Mouse (Mus musculus) heart, embryonic 12.5 days (tissue): ENCODE results near the gene Slit1. TPM values are rescaled to one million over a fixed set of nuclear protein-coding genes. Genes with fewer than 3 reads are reported as not detected.

Source experiments
- ATAC-seq: fragments of 200-750 bp; cut with Nextera tagmentation; 2 replicates; pipeline ENCODE4 v1.8.0; 2017; ENCODE audit warnings: moderate TSS enrichment, moderate library complexity; ENCODE audit not compliant: insufficient number of reproducible peaks, low FRiP score
- H3K27ac ChIP-seq: fragments of 300-500 bp; sonication (generic); 2 replicates; pipeline ENCODE4 v1.5.1; 2016; ENCODE audit warnings: mild to moderate bottlenecking, moderate library complexity; ENCODE audit not compliant: poor library complexity, severe bottlenecking
- H3K27me3 ChIP-seq: fragments of 300-500 bp; sonication (generic); replicated peaks from 2 replicates; pipeline ENCODE4 v1.6.1; 2016; ENCODE audit warnings: mild to moderate bottlenecking, moderate library complexity
- H3K36me3 ChIP-seq: fragments of 300-500 bp; sonication (generic); 2 replicates; pipeline ENCODE4 v1.6.1; 2016; ENCODE audit warnings: mild to moderate bottlenecking, moderate library complexity
- H3K4me1 ChIP-seq: fragments of 300-500 bp; sonication (generic); replicated peaks from 2 replicates; pipeline ENCODE4 v1.6.1; 2016; ENCODE audit warnings: mild to moderate bottlenecking
- H3K4me2 ChIP-seq: fragments of 300-500 bp; sonication (generic); 2 replicates; pipeline ENCODE4 v1.6.1; 2016; ENCODE audit warnings: mild to moderate bottlenecking, moderate library complexity
- H3K4me3 ChIP-seq: fragments of 300-500 bp; sonication (generic); 2 replicates; pipeline ENCODE4 v1.5.1; 2016; ENCODE audit warnings: mild to moderate bottlenecking
- H3K9ac ChIP-seq: fragments of 300-500 bp; sonication (generic); 2 replicates; pipeline ENCODE4 v1.6.1; 2016; ENCODE audit warnings: mild to moderate bottlenecking, moderate library complexity
- H3K9me3 ChIP-seq: fragments of 300-500 bp; sonication (generic); replicated peaks from 2 replicates; pipeline ENCODE4 v1.6.1; 2016; ENCODE audit warnings: mild to moderate bottlenecking, moderate library complexity
- WGBS: fragments of 180-500 bp; shearing (Covaris S2); methylation state at CpG from one replicate; pipeline ENCODE4 v1.1.7; 2016; 5-methylcytosine and 5-hydroxymethylcytosine counted together
- polyA plus RNA-seq: library from polyadenylated mRNA; unstranded; fragments of >200 nt; fragmentation: Nextera tagmentation; extraction: Ambion mirVana; gene quantifications from 2 replicates; pipeline ENCODE4 v1.2.1, GENCODE M21; 2016

Slit1 gene
- polyA plus RNA-seq, 1 experiment from 2014 or later, result 0.13 TPM

DNA sequence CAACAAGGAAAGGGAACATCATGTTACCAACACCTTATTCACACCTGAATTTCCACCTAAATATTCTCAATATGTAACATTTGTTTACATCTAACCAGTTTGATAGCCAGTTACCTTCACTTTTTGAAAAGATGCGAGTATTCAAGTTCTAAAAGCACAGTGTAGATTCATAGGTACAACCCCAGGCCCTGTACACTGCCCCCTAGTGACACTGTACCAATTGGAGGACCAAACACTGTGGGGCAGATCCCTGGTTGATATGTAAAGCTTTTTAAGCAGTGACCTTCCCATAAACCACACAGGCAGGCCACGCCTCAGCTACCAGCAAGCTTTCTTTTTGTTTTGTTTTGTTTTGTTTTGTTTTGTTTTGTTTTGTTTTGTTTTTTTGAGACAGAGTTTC is 57.3 kb downstream of the Slit1 start:
- Histone ChIP-seq H3K36me3 (no peaks in the 10 kb centered on the region), H3K4me1 (no peaks in the 10 kb centered on the region), H3K27ac (no peak overlapping the region), H3K9me3 (no peaks in the 10 kb centered on the region), H3K4me3 (no peak overlapping the region), H3K27me3 (peaks cover 31% of the 10 kb centered on the region), H3K9ac (no peak overlapping the region), H3K4me2 (no peak overlapping the region)
- WGBS, result 89% methylated on average over 2 of the region's 2 CpGs
- ATAC-seq, result no peak

- 80% methylated on average over 13 of the region's 13 CpGs for WGBS
- Histone ChIP-seq H3K9ac (no peak overlapping the region), H3K27me3 (peaks cover 31% of the 10 kb centered on the region)
These were observed 57.9 kb downstream of the Slit1 start for GRCm38 (mm10) chr19:41685453-41686086.

GRCm38 (mm10) chr19:41684874-41685273 is 58.6 kb downstream of the Slit1 start:
- no peak overlapping the region for H3K4me2 ChIP-seq
- 69% methylated on average over 1 of the region's 1 CpGs for WGBS
- no peak for ATAC-seq
- no peaks in the 10 kb centered on the region for H3K36me3 ChIP-seq
- peaks cover 31% of the 10 kb centered on the region for H3K27me3 ChIP-seq
- no peak overlapping the region for H3K27ac ChIP-seq
- H3K9me3 ChIP-seq, result no peaks in the 10 kb centered on the region
- no peak overlapping the region for H3K9ac ChIP-seq
- no peak overlapping the region for H3K4me3 ChIP-seq
- H3K4me1 ChIP-seq, result no peaks in the 10 kb centered on the region

More at GRCm38 (mm10) chr19:41685453-41686086, 57.9 kb downstream of the Slit1 start:
- H3K4me1 ChIP-seq, result no peaks in the 10 kb centered on the region
- no peak overlapping the region for H3K4me2 ChIP-seq
- H3K9me3 ChIP-seq, result no peaks in the 10 kb centered on the region
- ATAC-seq, result no peak
- no peak overlapping the region for H3K4me3 ChIP-seq
- H3K36me3 ChIP-seq, result no peaks in the 10 kb centered on the region
- H3K27ac ChIP-seq, result no peak overlapping the region

- Histone ChIP-seq H3K9ac (no peak overlapping the region), H3K36me3 (no peaks in the 10 kb centered on the region), H3K9me3 (no peaks in the 10 kb centered on the region), H3K27ac (no peak overlapping the region), H3K27me3 (peaks cover 33% of the 10 kb centered on the region), H3K4me1 (peaks cover 8% of the 10 kb centered on the region), H3K4me2 (no peak overlapping the region), H3K4me3 (no peak overlapping the region)
- no peak for ATAC-seq
- WGBS, result 72% methylated on average over 1 of the region's 1 CpGs
These were observed 59.5 kb downstream of the Slit1 start for GRCm38 (mm10) chr19:41683951-41684350.

DNA sequence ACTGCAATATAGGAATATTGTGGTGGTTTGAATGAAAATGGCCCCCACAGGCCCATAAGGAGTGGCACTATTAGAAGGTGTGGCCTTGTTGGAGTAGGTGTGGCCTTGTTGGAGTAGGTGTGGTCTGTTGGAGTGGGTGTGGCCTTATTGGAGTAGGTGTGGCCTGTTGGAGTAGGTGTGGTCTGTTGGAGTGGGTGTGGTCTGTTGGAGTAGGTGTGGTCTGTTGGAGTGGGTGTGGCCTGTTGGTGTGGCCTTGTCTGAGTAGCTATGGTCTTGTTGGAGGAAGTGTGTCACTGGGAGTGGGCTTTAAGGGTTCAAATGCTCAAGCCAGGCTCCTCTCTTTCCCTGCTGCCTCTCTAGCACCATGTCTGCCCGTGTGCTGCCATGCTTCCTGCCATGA is 63.2 kb downstream of the Slit1 start:
- WGBS, result 88% methylated on average over 1 of the region's 1 CpGs
- H3K9me3 ChIP-seq, result no peaks in the 10 kb centered on the region
- H3K36me3 ChIP-seq, result no peaks in the 10 kb centered on the region
- H3K4me2 ChIP-seq, result no peak overlapping the region
- peaks cover 48% of the 10 kb centered on the region; the same call in 1 of the 2 replicates for H3K27me3 ChIP-seq
- H3K27ac ChIP-seq, result no peak overlapping the region
- peaks cover 36% of the 10 kb centered on the region for H3K4me1 ChIP-seq
- H3K4me3 ChIP-seq, result no peak overlapping the region
- ATAC-seq, result no peak
- H3K9ac ChIP-seq, result no peak overlapping the region

- Histone ChIP-seq H3K27me3 (peaks cover 55% of the 10 kb centered on the region; the same call in 1 of the 2 replicates), H3K9me3 (no peaks in the 10 kb centered on the region), H3K36me3 (no peaks in the 10 kb centered on the region), H3K27ac (no peak overlapping the region), H3K4me1 (peaks cover 39% of the 10 kb centered on the region), H3K9ac (0 out of 2 replicates have a peak overlapping the region, but pooled peaks have one; percentile 32), H3K4me2 (peak overlapping the region; percentile 16; the same call in 1 of the 2 replicates), H3K4me3 (no peak overlapping the region)
- 34% methylated on average over 15 of the region's 15 CpGs for WGBS
- no peak for ATAC-seq
These were observed 64.4 kb downstream of the Slit1 start for GRCm38 (mm10) chr19:41679028-41679427.

DNA sequence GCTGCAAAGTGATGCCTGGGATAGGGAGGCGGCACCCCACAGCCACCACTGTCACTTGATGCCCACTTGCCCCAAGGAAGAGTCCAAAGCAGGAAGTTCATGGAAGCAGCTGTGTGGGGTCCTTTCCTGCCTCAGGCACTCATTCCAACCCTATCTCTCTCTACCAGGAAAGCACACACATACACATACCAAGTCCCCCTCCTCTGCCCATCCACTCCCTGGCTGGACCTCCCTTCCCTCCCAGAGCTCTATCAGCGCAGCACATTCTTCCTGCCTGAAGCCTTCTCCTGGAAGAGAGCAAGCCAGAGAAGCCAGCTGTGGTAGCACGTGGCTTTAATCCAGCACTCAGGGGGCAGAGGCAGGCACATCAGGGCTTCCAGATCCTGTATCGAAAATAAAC is 65.9 kb downstream of the Slit1 start:
- 24% methylated on average over 4 of the region's 4 CpGs for WGBS
- H3K9me3 ChIP-seq, result no peaks in the 10 kb centered on the region
- H3K36me3 ChIP-seq, result no peaks in the 10 kb centered on the region
- no peak overlapping the region for H3K4me3 ChIP-seq
- H3K4me2 ChIP-seq, result no peak overlapping the region
- H3K4me1 ChIP-seq, result peaks cover 39% of the 10 kb centered on the region
- peaks cover 52% of the 10 kb centered on the region; the same call in 1 of the 2 replicates for H3K27me3 ChIP-seq
- no peak overlapping the region for H3K9ac ChIP-seq
- H3K27ac ChIP-seq, result peak overlapping the region; percentile 40; the same call in 1 of the 2 replicates
- peak; percentile 57 for ATAC-seq

DNA sequence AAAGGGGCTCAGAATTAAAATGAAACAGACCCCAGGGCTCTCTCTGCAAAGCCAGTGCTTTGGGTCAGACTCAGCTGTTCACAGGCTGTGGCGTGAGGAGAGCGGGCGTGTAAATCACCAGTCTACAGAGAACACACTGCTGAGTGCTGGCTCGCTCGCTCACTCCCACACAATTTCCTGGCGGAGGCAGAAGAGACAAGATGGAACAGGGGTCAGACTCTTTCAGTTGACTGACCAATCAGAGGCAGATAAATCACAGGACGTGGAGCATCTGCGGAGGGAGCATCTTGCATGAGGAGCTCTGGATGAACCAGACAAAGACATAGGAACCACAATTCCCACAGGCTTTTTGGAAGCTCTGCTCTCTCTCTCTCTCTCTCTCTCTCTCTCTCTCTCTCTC is 67.9 kb downstream of the Slit1 start:
- no peak for ATAC-seq
- WGBS, result 68% methylated on average over 8 of the region's 8 CpGs
- no peak overlapping the region for H3K9ac ChIP-seq
- H3K4me1 ChIP-seq, result peaks cover 39% of the 10 kb centered on the region
- no peak overlapping the region for H3K4me2 ChIP-seq
- no peaks in the 10 kb centered on the region for H3K36me3 ChIP-seq
- H3K27me3 ChIP-seq, result peaks cover 61% of the 10 kb centered on the region
- H3K9me3 ChIP-seq, result no peaks in the 10 kb centered on the region
- no peak overlapping the region for H3K27ac ChIP-seq
- no peak overlapping the region for H3K4me3 ChIP-seq

DNA sequence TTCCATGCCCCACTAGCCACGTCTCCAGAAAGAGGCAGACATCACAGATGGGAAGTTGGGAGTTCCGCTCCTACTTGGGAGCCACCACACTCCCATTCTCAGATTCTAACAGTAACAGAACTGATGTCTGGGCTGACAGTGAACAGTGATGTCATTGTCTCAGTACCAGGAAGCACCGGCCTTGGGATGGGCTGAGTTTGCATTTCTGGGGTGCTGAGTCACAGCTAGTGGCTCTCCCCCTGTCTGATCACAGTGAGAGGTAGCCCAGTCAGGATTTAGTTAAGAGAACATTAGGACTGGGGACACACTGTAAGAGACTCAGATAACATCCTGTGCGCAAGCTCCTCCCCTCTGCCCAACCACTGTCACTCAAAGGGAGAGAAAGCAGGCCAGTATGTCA is 69.1 kb downstream of the Slit1 start:
- ATAC-seq, result no peak
- H3K4me3 ChIP-seq, result no peak overlapping the region
- no peaks in the 10 kb centered on the region for H3K9me3 ChIP-seq
- peaks cover 59% of the 10 kb centered on the region for H3K27me3 ChIP-seq
- no peak overlapping the region for H3K27ac ChIP-seq
- H3K4me2 ChIP-seq, result no peak overlapping the region
- no peaks in the 10 kb centered on the region for H3K36me3 ChIP-seq
- H3K4me1 ChIP-seq, result peaks cover 47% of the 10 kb centered on the region
- H3K9ac ChIP-seq, result no peak overlapping the region
- WGBS, result 45% methylated on average over 4 of the region's 4 CpGs

GRCm38 (mm10) chr19:41672836-41673235 is 70.6 kb downstream of the Slit1 start:
- H3K4me2 ChIP-seq, result no peak overlapping the region
- H3K36me3 ChIP-seq, result no peaks in the 10 kb centered on the region
- no peak for ATAC-seq
- peaks cover 52% of the 10 kb centered on the region for H3K27me3 ChIP-seq
- peaks cover 38% of the 10 kb centered on the region for H3K4me1 ChIP-seq
- no peak overlapping the region for H3K4me3 ChIP-seq
- no peaks in the 10 kb centered on the region for H3K9me3 ChIP-seq
- 57% methylated on average over 4 of the region's 4 CpGs for WGBS
- no peak overlapping the region for H3K9ac ChIP-seq
- H3K27ac ChIP-seq, result no peak overlapping the region

DNA sequence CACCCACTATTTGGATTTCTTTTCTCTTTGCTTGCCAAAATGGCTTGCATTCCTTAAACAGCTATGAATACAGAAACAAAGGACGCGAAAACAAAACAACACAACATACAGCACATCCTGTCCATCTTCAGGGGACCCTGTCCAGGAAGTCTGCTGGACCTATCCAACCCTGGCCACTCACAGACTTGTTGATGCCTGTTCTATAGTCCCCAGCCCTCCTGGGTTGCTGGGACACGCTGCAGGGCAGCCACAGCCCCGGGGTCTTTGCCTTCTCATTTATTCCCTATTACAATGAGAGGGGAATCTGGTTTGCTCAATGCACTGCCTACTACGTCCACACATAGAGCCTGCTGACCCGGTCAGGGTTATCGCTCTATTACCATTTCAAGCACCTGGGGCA is 72.5 kb downstream of the Slit1 start:
- Histone ChIP-seq H3K9me3 (no peaks in the 10 kb centered on the region), H3K9ac (no peak overlapping the region), H3K36me3 (no peaks in the 10 kb centered on the region), H3K4me1 (peaks cover 29% of the 10 kb centered on the region), H3K4me2 (no peak overlapping the region), H3K27ac (no peak overlapping the region), H3K4me3 (no peak overlapping the region), H3K27me3 (peaks cover 49% of the 10 kb centered on the region)
- 65% methylated on average over 7 of the region's 7 CpGs for WGBS
- no peak for ATAC-seq

DNA sequence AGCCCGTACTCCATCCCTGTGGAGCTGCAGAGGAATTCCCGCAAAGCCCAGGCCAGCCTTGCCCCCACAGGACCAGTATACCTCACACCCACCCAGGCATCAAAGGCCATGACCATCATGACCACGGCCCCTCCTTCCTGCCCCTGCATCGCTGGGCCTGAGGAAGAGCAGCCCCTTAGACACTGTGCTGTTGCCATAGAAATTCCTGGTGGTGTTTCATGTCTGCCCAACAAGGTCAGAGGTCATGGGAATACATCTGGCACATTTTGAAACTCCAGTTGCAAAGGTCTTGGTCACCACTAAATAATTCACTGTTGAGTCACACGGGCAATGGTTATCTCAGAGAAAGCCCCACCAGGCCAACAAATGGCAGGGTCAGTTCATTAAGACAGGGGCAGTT is 73.0 kb downstream of the Slit1 start:
- no peak overlapping the region for H3K4me3 ChIP-seq
- H3K4me2 ChIP-seq, result no peak overlapping the region
- peaks cover 33% of the 10 kb centered on the region for H3K4me1 ChIP-seq
- no peaks in the 10 kb centered on the region for H3K9me3 ChIP-seq
- no peaks in the 10 kb centered on the region for H3K36me3 ChIP-seq
- no peak overlapping the region for H3K27ac ChIP-seq
- H3K9ac ChIP-seq, result no peak overlapping the region
- 31% methylated on average over 5 of the region's 5 CpGs for WGBS
- H3K27me3 ChIP-seq, result peaks cover 49% of the 10 kb centered on the region
- no peak for ATAC-seq
